Mouse (Mus musculus) E14TG2a.4 (cell line): ENCODE measurements around the gene Il1r1.

Experiments
- CTCF ChIP-seq: conservative IDR thresholded peaks from 2 replicates; pipeline ENCODE4 v1.5.1; 2014; ENCODE audit warnings: low read length
- NANOG ChIP-seq: IDR thresholded peaks from 2 replicates; pipeline ENCODE4 v1.6.1; 2014; ENCODE audit warnings: borderline replicate concordance, low read length, mixed read lengths
- POU5F1 ChIP-seq: IDR thresholded peaks from 2 replicates; pipeline ENCODE4 v1.6.1; 2014; ENCODE audit warnings: low read length, borderline replicate concordance

DNA sequence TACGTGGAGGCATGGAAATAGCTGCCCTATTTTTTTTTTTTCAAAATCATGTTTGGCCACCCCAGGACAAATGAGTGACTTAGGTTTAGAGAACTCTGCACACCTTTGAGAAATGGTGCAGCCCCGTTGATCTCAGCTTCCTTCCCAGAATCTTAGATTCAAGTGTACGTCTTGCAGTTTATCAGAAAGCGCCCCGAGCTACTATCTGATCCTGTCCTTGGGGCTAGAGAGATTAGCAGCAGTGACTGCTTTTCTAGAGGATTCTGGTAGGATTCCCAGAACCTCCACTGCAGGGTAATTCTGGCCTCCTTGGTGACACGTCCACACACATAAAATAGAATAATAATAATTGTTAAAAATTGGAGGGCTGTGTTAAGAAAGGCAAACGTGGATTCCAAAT, 136.1 kb downstream of the Il1r1 start:
- TF ChIP-seq CTCF: no peak
- TF ChIP-seq POU5F1: no peak
- no peak for TF ChIP-seq NANOG
